In genomic region chr2:93163317-93163716, GRCm38 (mm10) we compare ENCODE assay signal across 10 mouse cellular contexts. TPM values are rescaled to one million over a fixed set of nuclear protein-coding genes. Genes with fewer than 3 reads are reported as not detected.
DNase-seq lines count a peak whose midpoint lies in the region; ATAC-seq lines count a peak whose summit lies in the region.
"Had no signal": no experiment of that assay in that cellular context is flagged by ENCODE, and none has a peak within 500 bp of the region (broad histone marks: within the 10 kb centered on the region; RNA-seq: fewer than 3 reads in every experiment).

No protein-coding gene starts in this region.

- no peak overlapping the region for H3K4me2 ChIP-seq in forebrain, embryonic 16.5 days (ENCODE audit: low read length)
- H3K4me2 ChIP-seq in heart, embryonic 13.5 days, result no peak overlapping the region
- H3K4me2 ChIP-seq: neural tube, embryonic 13.5 days had no signal

- no peaks in the 10 kb centered on the region for H3K36me3 ChIP-seq in forebrain, embryonic 16.5 days (ENCODE audit: control insufficient read depth, insufficient read depth)
- no peaks in the 10 kb centered on the region for H3K36me3 ChIP-seq in forebrain, embryonic 10.5 days (replicated peaks)
- H3K36me3 ChIP-seq in heart, embryonic 13.5 days, result no peaks in the 10 kb centered on the region
- H3K36me3 ChIP-seq: neural tube, embryonic 13.5 days had no signal

- ATAC-seq in forebrain, embryonic 16.5 days, result peak; percentile 15; the same call in 1 of the 2 replicates
- ATAC-seq in heart, embryonic 13.5 days (ENCODE audit: extremely low read depth, insufficient number of reproducible peaks, low FRiP score, low TSS enrichment), result no peak
- no peak for ATAC-seq in activated CD4-positive, CD25-positive, alpha-beta regulatory T cell, adult 4 months
- ATAC-seq: forebrain, postnatal 0 days had no signal

- H3K9me3 ChIP-seq in forebrain, embryonic 16.5 days (ENCODE audit: control insufficient read depth, low read length), result no peaks in the 10 kb centered on the region
- no peaks in the 10 kb centered on the region for H3K9me3 ChIP-seq in forebrain, embryonic 10.5 days
- H3K9me3 ChIP-seq in heart, embryonic 13.5 days, result no peaks in the 10 kb centered on the region
- H3K9me3 ChIP-seq: neural tube, embryonic 13.5 days had no signal

- DNase-seq in forebrain, embryonic 10.5 days (ENCODE audit: extremely low spot score, low spot score), result no peak
- peak; percentile 32 for DNase-seq in ovary, adult 18-20 months (ENCODE audit: low spot score)
- DNase-seq in ovary, postnatal 10 days (ENCODE audit: low spot score), result no peak
- DNase-seq in spleen, postnatal 36 days (ENCODE audit: low spot score in 2 of 2), result peak; percentile 73 to 80
- no peak for DNase-seq in layer of hippocampus, adult 11-12 months (ENCODE audit: low spot score)
- DNase-seq: forebrain, postnatal 0 days had no signal

- peaks cover 3% of the 10 kb centered on the region; the same call in 1 of the 2 replicates for H3K4me1 ChIP-seq in forebrain, embryonic 16.5 days (replicated peaks; ENCODE audit: control insufficient read depth, insufficient read depth, low read length)
- H3K4me1 ChIP-seq in forebrain, embryonic 10.5 days, result peaks cover 16% of the 10 kb centered on the region; the same call in 1 of the 2 replicates
- H3K4me1 ChIP-seq in heart, embryonic 13.5 days, result peaks cover 26% of the 10 kb centered on the region

- no peak overlapping the region for H3K9ac ChIP-seq in forebrain, embryonic 16.5 days (replicated peaks; ENCODE audit: low read depth, low read length)
- H3K9ac ChIP-seq in heart, embryonic 13.5 days, result no peak overlapping the region
- H3K9ac ChIP-seq: forebrain, postnatal 0 days; neural tube, embryonic 13.5 days had no signal

- WGBS in forebrain, embryonic 16.5 days, result 14% methylated on average over 2 of the region's 2 CpGs
- 45% methylated on average over 2 of the region's 2 CpGs for WGBS in forebrain, embryonic 10.5 days
- 6% methylated on average over 2 of the region's 2 CpGs for WGBS in heart, embryonic 13.5 days

- H3K4me3 ChIP-seq in forebrain, embryonic 16.5 days (replicated peaks; ENCODE audit: low read length), result no peak overlapping the region
- H3K4me3 ChIP-seq in forebrain, embryonic 10.5 days, result no peak overlapping the region
- H3K4me3 ChIP-seq in heart, embryonic 13.5 days, result no peak overlapping the region
- H3K4me3 ChIP-seq: neural tube, embryonic 13.5 days had no signal

- no peaks in the 10 kb centered on the region for H3K27me3 ChIP-seq in forebrain, embryonic 16.5 days (replicated peaks; ENCODE audit: control insufficient read depth, insufficient read depth, low read length)
- 0 out of 2 replicates have a peak, but pooled peaks cover 4% of the 10 kb centered on the region for H3K27me3 ChIP-seq in forebrain, embryonic 10.5 days (ENCODE audit: poor library complexity, severe bottlenecking)
- H3K27me3 ChIP-seq in heart, embryonic 13.5 days (replicated peaks), result no peaks in the 10 kb centered on the region; the same call in 1 of the 2 replicates
- H3K27me3 ChIP-seq: neural tube, embryonic 13.5 days had no signal

- H3K27ac ChIP-seq in forebrain, embryonic 16.5 days (ENCODE audit: low read length), result no peak overlapping the region
- no peak overlapping the region for H3K27ac ChIP-seq in forebrain, embryonic 10.5 days
- peak overlapping the region; percentile 21; the same call in 1 of the 2 replicates for H3K27ac ChIP-seq in heart, embryonic 13.5 days (replicated peaks)
- H3K27ac ChIP-seq: neural tube, embryonic 13.5 days had no signal

RNA-seq across cellular contexts. Expression of gene Trp53i11, which starts 24.0 kb away (rescaled TPM):
- polyA plus RNA-seq in forebrain, embryonic 16.5 days (2015; fragmentation: Nextera tagmentation; extraction: Ambion mirVana), result 107 and 110 TPM in 2 replicates
- 74.4 and 77.0 TPM in 2 replicates for polyA plus RNA-seq in forebrain, embryonic 10.5 days (2016; fragmentation: Nextera tagmentation; extraction: Ambion mirVana)
- 24.5 TPM in 2 replicates for polyA plus RNA-seq in heart, embryonic 13.5 days (2015; fragmentation: Nextera tagmentation; extraction: Ambion mirVana)
- 10 to 100 TPM; 70.9 to 73.5 TPM for polyA plus RNA-seq in activated CD4-positive, CD25-positive, alpha-beta regulatory T cell, adult 4 months (2017; shearing (Covaris generic))

Comparison
In these comparisons a context has a peak if more than half of its experiments do, and no peak if none do; other contexts are left out.
1. DNase-seq: peak in ovary, adult 18-20 months (single experiment) and spleen, postnatal 36 days (2 of 2); none in forebrain, embryonic 10.5 days (single experiment), ovary, postnatal 10 days (single experiment) and layer of hippocampus, adult 11-12 months (single experiment).